Mouse (Mus musculus): ENCODE measurements around the gene Pofut2.

GRCm38 (mm10) chr10:77229609-77230595 is 29.1 kb upstream of the Pofut2 start:
- TF ChIP-seq CTCF (IDR thresholded peaks at IDR 0.05; ENCODE audit: extremely low read depth, insufficient read length, insufficient replicate concordance, low read depth, low read length) (no peak), POLR2A (IDR thresholded peaks at IDR 0.05; ENCODE audit: low read depth, low read length) (no peak)

All from small intestine, adult 2 months (tissue).